Mouse (Mus musculus) kidney, embryonic 14.5 days (tissue): ENCODE measurements around the gene Fsd2. TPM values are rescaled to one million over a fixed set of nuclear protein-coding genes. Genes with fewer than 3 reads are reported as not detected.

ENCODE experiments used
- ATAC-seq: fragments of 200-750 bp; cut with Nextera tagmentation; 2 replicates; pipeline ENCODE4 v1.8.0; 2017; ENCODE audit warnings: moderate number of reproducible peaks, mild to moderate bottlenecking, moderate TSS enrichment, moderate library complexity; ENCODE audit not compliant: low FRiP score, low TSS enrichment
- H3K27ac ChIP-seq: fragments of 300-500 bp; sonication (generic); 2 replicates; pipeline ENCODE4 v1.5.1; 2014; ENCODE audit warnings: low read depth, mild to moderate bottlenecking, low read length, moderate library complexity, mixed read lengths
- H3K27me3 ChIP-seq: fragments of 300-500 bp; sonication (generic); 2 replicates; pipeline ENCODE4 v1.6.1; 2014; ENCODE audit warnings: mild to moderate bottlenecking, low read length; ENCODE audit not compliant: control insufficient read depth, insufficient read depth
- H3K36me3 ChIP-seq: fragments of 300-500 bp; sonication (generic); 2 replicates; pipeline ENCODE4 v1.6.1; 2014; ENCODE audit warnings: low read length, mixed read lengths; ENCODE audit not compliant: control insufficient read depth, insufficient read depth
- H3K4me1 ChIP-seq: fragments of 300-500 bp; sonication (generic); 2 replicates; pipeline ENCODE4 v1.6.1; 2014; ENCODE audit warnings: low read length, mixed read lengths; ENCODE audit not compliant: control insufficient read depth, insufficient read depth
- H3K4me2 ChIP-seq: fragments of 300-500 bp; sonication (generic); replicated peaks from 2 replicates; pipeline ENCODE4 v1.6.1; 2014; ENCODE audit warnings: low read depth, mild to moderate bottlenecking, low read length
- H3K4me3 ChIP-seq: fragments of 300-500 bp; sonication (generic); 2 replicates; pipeline ENCODE4 v1.5.1; 2014; ENCODE audit warnings: mild to moderate bottlenecking, low read length
- H3K9ac ChIP-seq: fragments of 300-500 bp; sonication (generic); 2 replicates; pipeline ENCODE4 v1.6.1; 2014; ENCODE audit warnings: low read depth, mild to moderate bottlenecking, low read length, moderate library complexity
- H3K9me3 ChIP-seq: fragments of 300-500 bp; sonication (generic); 2 replicates; pipeline ENCODE4 v1.6.1; 2016; ENCODE audit warnings: low read length; ENCODE audit not compliant: control insufficient read depth
- WGBS: fragments of 180-500 bp; shearing (Covaris S2); extraction: QIAGEN DNeasy Blood & Tissue Kit; methylation state at CpG from one replicate; pipeline ENCODE4 v1.1.7; 2014; 5-methylcytosine and 5-hydroxymethylcytosine counted together
- polyA plus RNA-seq: library from polyadenylated mRNA; unstranded; fragments of >200 nt; fragmentation: Nextera tagmentation; extraction: Ambion mirVana; gene quantifications from 2 replicates; pipeline ENCODE4 v1.2.1, GENCODE M21; 2014

The Fsd2 gene
- polyA plus RNA-seq, 1 experiment from 2014 or later, result not detected

DNA sequence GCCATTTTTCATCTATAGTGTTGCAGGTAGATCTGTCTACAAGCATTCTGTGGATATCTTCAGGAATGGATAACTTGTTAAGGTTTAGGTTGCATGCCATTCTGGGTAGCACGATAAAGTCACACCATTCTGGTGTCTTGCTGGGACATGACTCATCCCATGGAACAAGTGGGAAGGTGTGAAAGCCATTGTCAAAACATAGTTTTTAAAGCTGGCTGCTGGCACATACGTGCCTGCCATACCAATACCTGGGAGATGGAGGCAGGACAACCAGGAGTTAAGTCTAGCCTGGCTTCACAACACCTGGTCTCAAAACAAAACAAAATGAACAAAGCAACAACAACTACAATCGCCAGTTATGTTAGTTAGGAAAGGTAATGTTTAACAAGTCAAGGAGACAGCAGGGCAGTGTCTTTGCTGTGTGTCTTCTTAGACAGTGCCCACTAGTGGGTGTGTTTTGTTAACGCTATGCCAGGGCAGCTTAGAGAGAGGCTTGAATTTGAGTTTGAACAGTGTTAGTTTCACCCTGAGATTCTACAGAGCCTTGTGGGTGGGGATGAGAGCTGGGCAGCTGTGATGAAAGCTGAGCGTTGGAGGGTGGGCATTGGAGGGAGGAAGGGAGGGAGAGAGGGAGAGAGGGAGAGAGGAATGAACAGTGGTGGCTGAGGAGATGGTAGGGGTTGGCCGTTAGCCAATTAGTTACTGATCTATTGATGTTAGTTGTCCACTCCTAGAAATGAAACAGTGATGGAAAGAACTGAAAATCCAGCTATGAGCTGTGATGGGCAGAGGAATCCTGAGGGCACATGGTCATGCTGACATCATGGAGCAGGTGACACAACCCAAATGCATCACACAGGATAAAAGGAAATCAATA is 50.4 kb downstream of the Fsd2 start:
- H3K27me3 ChIP-seq, result no peaks in the 10 kb centered on the region
- no peak; the same call in 1 of the 2 replicates for ATAC-seq

DNA sequence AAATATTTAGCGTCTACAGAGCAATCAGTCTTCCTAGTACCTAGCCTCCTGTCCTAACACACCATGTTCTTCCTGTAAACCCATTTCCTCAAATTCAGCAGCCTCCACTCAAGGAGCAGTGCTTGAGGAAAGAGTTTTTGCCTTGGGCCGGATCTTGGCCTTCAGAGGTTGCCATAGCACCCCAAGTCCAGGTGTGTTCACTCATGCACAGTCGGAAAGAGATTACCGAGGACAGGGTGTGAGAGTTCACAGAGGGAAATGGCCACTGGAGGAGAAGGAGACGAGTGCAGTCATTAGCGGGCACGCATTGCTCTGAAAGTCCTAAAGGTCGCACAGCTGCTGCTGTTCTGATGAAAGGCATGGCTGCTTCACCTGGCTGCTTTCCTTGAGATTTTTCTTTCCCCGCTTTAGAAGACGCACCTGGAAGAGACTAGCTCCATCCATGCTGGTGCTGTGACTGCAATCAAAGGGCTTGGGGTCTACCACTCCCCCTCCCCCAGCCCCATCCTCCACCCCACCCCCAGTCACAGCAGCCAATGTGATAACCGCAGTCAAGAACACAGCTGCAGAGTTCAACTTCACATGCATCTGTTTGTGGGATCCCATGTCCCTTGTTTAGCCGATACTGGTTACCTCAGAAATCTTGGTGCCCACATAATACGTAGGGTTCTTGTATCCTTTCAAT is 51.7 kb downstream of the Fsd2 start:
- no peaks in the 10 kb centered on the region for H3K4me1 ChIP-seq
- no peak overlapping the region for H3K4me2 ChIP-seq
- H3K27me3 ChIP-seq, result no peaks in the 10 kb centered on the region
- H3K27ac ChIP-seq, result no peak overlapping the region
- ATAC-seq, result no peak
- H3K36me3 ChIP-seq, result no peaks in the 10 kb centered on the region
- no peak overlapping the region for H3K9ac ChIP-seq
- H3K9me3 ChIP-seq, result no peaks in the 10 kb centered on the region
- no peak overlapping the region for H3K4me3 ChIP-seq
- WGBS, result 40% methylated on average over 13 of the region's 13 CpGs

More for the DNA sequence above, 50.4 kb downstream of the Fsd2 start:
- H3K9ac ChIP-seq, result no peak overlapping the region
- WGBS, result 64% methylated on average over 6 of the region's 6 CpGs
- H3K4me3 ChIP-seq, result no peak overlapping the region
- H3K27ac ChIP-seq, result no peak overlapping the region
- H3K4me1 ChIP-seq, result no peaks in the 10 kb centered on the region
- no peak overlapping the region for H3K4me2 ChIP-seq
- H3K36me3 ChIP-seq, result no peaks in the 10 kb centered on the region
- no peaks in the 10 kb centered on the region for H3K9me3 ChIP-seq

DNA sequence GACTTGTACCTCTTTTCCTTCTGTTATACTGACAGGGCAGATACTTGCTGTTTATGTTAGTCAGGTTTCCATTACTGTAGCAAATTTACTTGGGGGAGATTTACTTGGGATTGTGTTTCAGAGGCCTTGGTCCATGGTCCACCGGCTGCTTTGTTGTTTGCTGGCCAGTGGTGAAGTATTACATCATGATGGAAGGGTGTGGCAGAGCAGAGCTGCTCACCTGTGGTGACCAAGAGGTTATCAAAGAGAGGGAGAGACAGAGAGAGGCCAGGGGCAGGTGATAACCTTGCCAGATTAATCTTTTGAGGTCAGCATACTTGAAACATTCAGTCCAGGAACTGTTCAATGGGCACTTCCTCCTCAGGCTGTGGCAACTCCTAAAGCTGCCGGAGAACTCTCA is 65.7 kb downstream of the Fsd2 start:
- Histone ChIP-seq H3K27me3 (no peaks in the 10 kb centered on the region), H3K36me3 (no peaks in the 10 kb centered on the region), H3K9me3 (no peaks in the 10 kb centered on the region), H3K4me3 (no peak overlapping the region), H3K4me2 (no peak overlapping the region), H3K4me1 (0 out of 2 replicates have a peak, but pooled peaks cover 3% of the 10 kb centered on the region), H3K9ac (no peak overlapping the region), H3K27ac (no peak overlapping the region)
- ATAC-seq, result no peak
- whole genome bisulfite sequencing, result 65% methylated on average over 2 of the region's 2 CpGs

DNA sequence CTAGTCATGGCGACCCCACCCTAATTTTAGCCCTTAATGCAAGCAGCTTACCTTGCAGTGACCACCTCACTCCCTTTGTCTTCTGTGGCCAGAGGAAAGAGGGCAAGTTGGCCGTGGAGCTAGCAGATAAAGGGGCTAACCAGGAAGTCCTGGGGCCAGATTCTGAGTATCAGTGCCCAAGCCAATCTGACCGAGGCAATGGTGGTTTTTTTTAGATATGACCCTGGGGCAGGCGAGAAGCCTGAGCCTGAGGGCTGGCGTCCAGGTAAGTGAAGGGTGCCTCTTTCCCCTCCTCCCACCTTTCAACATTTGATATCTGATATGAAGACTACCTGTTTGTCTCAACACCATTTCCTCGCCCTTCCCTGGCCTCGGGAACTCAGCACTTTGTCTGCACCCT is 68.6 kb downstream of the Fsd2 start, which contains the start of gene BC048679:
Gene BC048679, minus strand, starts transcription at position 101 of the 400 bp plus-strand sequence.
- Histone ChIP-seq H3K4me1 (0 out of 2 replicates have a peak, but pooled peaks cover 3% of the 10 kb centered on the region), H3K4me2 (no peak within 1 kb of the TSS), H3K36me3 (no peaks in the 10 kb centered on the region), H3K27ac (no peak within 1 kb of the TSS), H3K9ac (no peak within 1 kb of the TSS), H3K4me3 (no peak within 1 kb of the TSS), H3K27me3 (no peaks in the 10 kb centered on the region), H3K9me3 (no peaks in the 10 kb centered on the region)
- ATAC-seq, result no peak
- WGBS, result 55% methylated on average over 7 of the region's 7 CpGs

DNA sequence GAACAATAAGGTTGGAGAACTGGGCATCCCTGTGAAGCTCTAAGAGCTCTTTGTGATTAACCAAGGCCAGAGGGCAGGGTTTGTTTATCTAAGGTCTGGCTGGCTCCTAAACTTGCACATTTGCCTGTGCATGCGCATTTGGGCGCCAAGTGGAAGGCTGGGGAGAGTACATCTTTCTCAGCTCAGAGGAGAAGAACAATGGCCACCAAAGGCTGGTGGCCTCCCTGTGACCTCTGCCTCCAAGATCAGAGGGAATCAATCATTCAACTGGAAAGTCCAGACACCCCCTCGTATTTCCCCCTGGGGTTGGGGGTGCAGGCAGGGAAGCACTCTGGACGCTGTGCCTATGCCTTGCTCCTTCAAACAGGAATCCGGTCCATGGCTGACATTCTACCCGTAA is 69.6 kb downstream of the Fsd2 start:
- H3K9me3 ChIP-seq, result no peaks in the 10 kb centered on the region
- H3K27me3 ChIP-seq, result no peaks in the 10 kb centered on the region

DNA sequence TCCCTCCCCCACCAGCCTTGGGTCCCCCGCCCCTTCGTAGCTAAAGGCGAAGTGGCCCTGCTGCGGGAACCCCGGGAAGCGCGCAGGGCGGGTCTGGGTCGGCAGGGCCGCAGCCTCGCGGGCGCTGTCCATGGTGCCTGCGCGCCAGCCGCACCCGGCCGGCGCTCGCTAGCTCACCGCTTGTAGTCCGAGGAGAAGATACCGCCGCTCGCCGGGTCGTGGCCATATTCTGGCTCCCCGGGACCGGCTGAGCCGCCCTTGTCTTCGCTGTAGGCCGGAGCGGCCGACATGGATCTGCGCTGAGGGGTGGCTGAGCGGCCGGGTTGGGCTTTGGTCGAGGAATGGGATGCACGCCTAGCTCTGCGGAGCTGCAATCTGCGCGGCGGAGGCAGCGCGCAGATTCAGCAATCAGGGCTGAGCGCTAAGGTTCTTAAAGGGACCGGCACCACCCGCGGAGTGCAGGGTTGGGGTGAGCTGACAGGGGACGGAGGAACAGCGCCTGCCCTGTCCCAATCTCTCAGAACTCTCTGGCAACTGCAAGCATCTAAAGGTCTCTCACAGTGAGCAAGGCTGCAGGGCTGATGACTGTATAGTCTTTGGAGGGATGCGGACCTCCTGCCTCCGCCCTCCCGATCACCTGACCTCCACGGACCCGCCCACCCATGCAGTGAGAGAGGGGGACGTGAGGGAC is 73.3 kb downstream of the Fsd2 start, which contains the start of gene Ap3b2:
Gene Ap3b2, minus strand, starts transcription at position 595 of the 691 bp plus-strand sequence.
- peak; percentile 83 for ATAC-seq
- WGBS, result under 1% methylated on average over 56 of the region's 57 CpGs
- Histone ChIP-seq H3K36me3 (no peaks in the 10 kb centered on the region), H3K27ac (no peak within 1 kb of the TSS), H3K9ac (no peak within 1 kb of the TSS), H3K9me3 (no peaks in the 10 kb centered on the region), H3K4me1 (0 out of 2 replicates have a peak, but pooled peaks cover 3% of the 10 kb centered on the region), H3K4me2 (peak within 1 kb of the TSS; percentile 74), H3K4me3 (peak within 1 kb of the TSS; percentile 44), H3K27me3 (no peaks in the 10 kb centered on the region)

More for the DNA sequence above, 69.6 kb downstream of the Fsd2 start:
- WGBS, result 28% methylated on average over 6 of the region's 6 CpGs
- H3K36me3 ChIP-seq, result no peaks in the 10 kb centered on the region
- H3K4me2 ChIP-seq, result no peak overlapping the region
- no peak overlapping the region for H3K9ac ChIP-seq
- ATAC-seq, result no peak
- no peak overlapping the region for H3K4me3 ChIP-seq
- H3K27ac ChIP-seq, result no peak overlapping the region
- H3K4me1 ChIP-seq, result 0 out of 2 replicates have a peak, but pooled peaks cover 3% of the 10 kb centered on the region

DNA sequence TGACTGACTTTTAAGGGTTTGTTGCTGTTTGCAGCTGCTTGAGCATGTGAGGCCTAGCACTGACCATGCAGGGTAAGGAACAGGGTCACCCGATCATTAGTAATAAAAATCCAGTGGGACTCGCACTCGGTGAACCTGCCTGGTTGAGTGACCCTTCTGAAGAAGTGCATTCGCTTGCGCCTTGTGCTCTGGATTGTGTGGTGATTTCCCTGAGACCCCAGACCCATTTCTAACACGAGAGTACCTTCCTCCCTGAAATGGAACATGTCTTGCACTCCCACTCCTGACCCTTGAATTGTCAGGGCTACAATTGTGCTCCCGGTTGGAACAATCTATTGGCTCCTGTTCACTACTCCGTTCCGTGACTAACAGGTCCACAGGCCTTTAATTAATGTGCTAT is 74.1 kb downstream of the Fsd2 start:
- H3K36me3 ChIP-seq, result no peaks in the 10 kb centered on the region
- H3K9ac ChIP-seq, result no peak overlapping the region
- no peak for ATAC-seq
- H3K27ac ChIP-seq, result no peak overlapping the region
- H3K4me2 ChIP-seq, result peak overlapping the region; percentile 74; the same call in 1 of the 2 replicates
- H3K4me3 ChIP-seq, result peak overlapping the region; percentile 44; the same call in 1 of the 2 replicates
- H3K4me1 ChIP-seq, result 0 out of 2 replicates have a peak, but pooled peaks cover 3% of the 10 kb centered on the region
- H3K9me3 ChIP-seq, result no peaks in the 10 kb centered on the region
- 43% methylated on average over 9 of the region's 9 CpGs for WGBS
- H3K27me3 ChIP-seq, result no peaks in the 10 kb centered on the region

DNA sequence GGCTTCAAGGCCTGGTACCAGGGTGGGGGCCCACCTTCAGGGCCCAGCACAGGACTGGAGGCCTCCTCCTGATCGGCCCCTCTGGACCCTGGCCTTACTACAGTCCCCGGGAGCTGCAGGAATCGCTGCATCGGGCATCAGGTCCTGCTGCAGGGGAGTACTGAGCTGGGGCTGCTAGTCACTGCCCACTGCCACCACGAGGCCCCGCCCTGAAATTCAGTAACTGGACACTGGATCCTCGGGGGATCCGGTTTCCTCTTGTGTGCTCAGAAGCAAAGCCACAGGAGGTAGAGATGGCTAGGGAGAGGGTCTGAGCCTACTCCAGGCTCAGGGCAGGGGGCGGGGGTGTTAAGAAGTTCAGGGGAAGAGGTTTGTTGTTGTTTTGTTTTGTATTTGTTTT is 77.1 kb downstream of the Fsd2 start:
- H3K9me3 ChIP-seq, result no peaks in the 10 kb centered on the region
- WGBS, result 9% methylated on average over 9 of the region's 9 CpGs

More for the DNA sequence above, 77.1 kb downstream of the Fsd2 start:
- H3K36me3 ChIP-seq, result no peaks in the 10 kb centered on the region
- no peaks in the 10 kb centered on the region for H3K4me1 ChIP-seq
- no peak overlapping the region for H3K4me2 ChIP-seq
- no peak for ATAC-seq
- no peak overlapping the region for H3K27ac ChIP-seq
- H3K9ac ChIP-seq, result no peak overlapping the region
- no peak overlapping the region for H3K4me3 ChIP-seq
- H3K27me3 ChIP-seq, result no peaks in the 10 kb centered on the region
